Mouse (Mus musculus): ENCODE results near the gene Oas1a. TPM values are rescaled to one million over a fixed set of nuclear protein-coding genes. Genes with fewer than 3 reads are reported as not detected.
"Not testable (repeated sequence)": the region's sequence is repeated elsewhere in the genome, so short reads cannot be mapped to it uniquely, and the experiment has no call there.

Oas1a gene
- polyA plus RNA-seq, 1 experiment = 1.8 TPM

DNA sequence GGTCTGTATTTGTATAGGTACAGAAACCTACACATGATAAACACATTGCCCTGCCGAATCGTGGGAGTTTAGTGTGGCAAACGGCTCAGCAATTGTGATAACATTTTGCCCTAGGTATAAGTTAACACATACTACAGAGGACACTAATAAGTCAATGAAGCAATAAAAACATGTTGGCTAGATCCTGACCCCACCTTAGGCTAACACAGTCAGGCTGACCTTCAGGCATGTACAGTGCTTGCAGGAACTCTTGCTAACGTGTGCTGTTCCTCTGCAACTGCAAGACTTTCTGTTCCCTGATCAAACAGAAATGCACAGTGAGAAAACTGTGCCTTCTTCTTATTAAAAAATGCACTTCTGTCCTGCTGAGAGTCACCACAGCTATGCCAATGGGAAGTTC lies 16.6 kb upstream of the Oas1a start:
- no peak for TF ChIP-seq POLR2A (IDR thresholded peaks at IDR 0.05; ENCODE audit: extremely low read depth, insufficient read depth, low read length)
- TF ChIP-seq CTCF (IDR thresholded peaks at IDR 0.05; ENCODE audit: extremely low read depth, insufficient read depth, low read length) = no peak
- Histone ChIP-seq H3K4me1 (ENCODE audit: control insufficient read depth, insufficient read depth, low read length) (no peaks in the 10 kb centered on the region), H3K4me3 (ENCODE audit: insufficient read depth, low read length) (no peak overlapping the region), H3K27ac (ENCODE audit: insufficient read depth, low read length) (no peak overlapping the region)

DNA sequence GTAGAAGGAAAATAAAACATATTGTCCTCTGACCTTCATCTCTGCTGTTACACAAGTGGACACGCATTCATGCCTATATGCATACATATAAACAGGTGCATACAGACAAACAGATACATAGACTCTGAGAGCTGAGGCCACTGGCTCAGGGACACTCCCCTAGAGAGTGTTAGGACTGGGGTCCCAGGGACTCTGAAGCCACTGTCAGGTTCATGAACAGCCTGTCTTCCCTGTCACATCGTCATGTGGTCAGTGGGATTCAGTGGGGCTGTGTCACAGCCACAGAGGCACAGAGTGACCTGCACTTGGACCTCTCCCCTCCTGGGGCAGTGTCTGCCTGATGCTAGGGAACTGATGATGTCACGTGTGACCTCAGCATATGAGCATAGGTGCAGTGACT lies 13.0 kb upstream of the Oas1a start:
- H3K27ac ChIP-seq (ENCODE audit: insufficient read depth, low read length) = no peak overlapping the region
- no peaks in the 10 kb centered on the region for H3K4me1 ChIP-seq (ENCODE audit: control insufficient read depth, insufficient read depth, low read length)
- no peak for TF ChIP-seq CTCF (IDR thresholded peaks at IDR 0.05; ENCODE audit: extremely low read depth, insufficient read depth, low read length)
- no peak for TF ChIP-seq POLR2A (IDR thresholded peaks at IDR 0.05; ENCODE audit: extremely low read depth, insufficient read depth, low read length)
- no peak overlapping the region for H3K4me3 ChIP-seq (ENCODE audit: insufficient read depth, low read length)

DNA sequence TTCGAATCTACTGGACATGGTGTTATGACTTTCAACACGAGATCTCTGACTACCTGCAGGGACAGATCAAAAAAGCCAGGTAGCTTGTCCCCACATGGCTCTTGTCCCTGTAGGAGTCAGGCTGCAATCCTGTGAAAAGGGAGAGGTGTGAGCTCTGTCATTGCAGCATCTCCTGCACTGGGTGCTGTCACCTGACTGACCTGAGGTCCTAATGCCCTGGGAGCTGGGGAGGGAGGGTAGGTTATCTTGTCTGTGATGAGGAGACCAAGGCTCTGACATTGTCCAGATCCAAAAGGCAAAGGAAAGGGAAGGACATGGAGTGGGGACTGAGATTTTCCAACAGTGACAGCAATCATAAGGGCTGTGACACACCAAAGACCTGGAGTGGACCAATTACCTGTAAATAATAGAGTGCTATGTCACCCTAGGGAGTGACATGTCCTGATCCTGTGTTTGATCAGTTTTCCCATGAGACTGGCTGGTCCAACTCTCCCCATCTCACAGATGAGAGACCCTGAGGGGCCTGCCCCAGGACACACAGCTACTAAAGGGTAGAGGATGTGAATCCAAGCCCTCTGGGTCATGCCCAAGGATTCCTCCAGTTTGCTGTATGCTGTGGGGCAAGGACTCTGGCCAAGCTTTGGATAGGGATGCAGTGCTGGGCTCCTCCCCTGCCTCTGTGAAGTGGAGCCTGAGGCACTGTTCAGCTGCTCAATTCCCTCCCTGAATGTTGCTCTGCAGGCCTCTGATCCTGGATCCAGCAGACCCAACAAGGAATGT lies 12.0 kb upstream of the Oas1a start:
- H3K4me1 ChIP-seq (ENCODE audit: control insufficient read depth, insufficient read depth, low read length); H3K4me3 ChIP-seq (ENCODE audit: insufficient read depth, low read length): not testable (repeated sequence)

GRCm38 (mm10) chr5:120914204-120914603 lies 6.9 kb upstream of the Oas1a start, which contains the start of gene Oas1d:
Gene Oas1d (plus strand): TSS chr5:120914536.
- H3K4me1 ChIP-seq (ENCODE audit: control insufficient read depth, insufficient read depth, low read length); H3K27ac ChIP-seq (ENCODE audit: insufficient read depth, low read length); H3K4me3 ChIP-seq (ENCODE audit: insufficient read depth, low read length): not testable (repeated sequence)

More for the DNA sequence above, 12.0 kb upstream of the Oas1a start:
- H3K27ac ChIP-seq (ENCODE audit: insufficient read depth, low read length) = not testable (repeated sequence)

- TF ChIP-seq POLR2A (IDR thresholded peaks at IDR 0.05; ENCODE audit: extremely low read depth, insufficient read depth, low read length) = no peak
- no peak for TF ChIP-seq CTCF (IDR thresholded peaks at IDR 0.05; ENCODE audit: extremely low read depth, insufficient read depth, low read length)
These were observed 1.0 kb upstream of the Oas1a start for GRCm38 (mm10) chr5:120908196-120908920.

DNA sequence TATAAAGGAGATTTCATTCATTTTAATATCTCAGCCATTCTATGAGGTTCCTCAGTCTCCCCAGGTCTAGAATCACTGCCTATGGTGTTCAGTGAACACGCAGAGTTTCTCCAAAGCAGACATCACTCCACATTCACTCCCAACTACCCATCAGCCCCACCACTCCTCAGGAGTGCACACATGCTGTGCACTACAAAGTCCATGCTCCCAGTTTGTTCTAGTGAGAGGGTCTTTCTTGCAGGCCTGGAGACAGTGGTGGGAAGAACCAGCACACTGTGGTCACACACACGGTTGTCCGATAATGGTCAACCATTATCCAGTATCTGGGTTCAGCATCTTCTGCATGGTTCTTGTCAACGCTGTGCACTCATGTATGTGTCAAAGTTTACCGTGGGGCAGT lies 5.3 kb downstream of the Oas1a start:
- TF ChIP-seq POLR2A (IDR thresholded peaks at IDR 0.05; ENCODE audit: extremely low read depth, insufficient read depth, low read length) (no peak), CTCF (IDR thresholded peaks at IDR 0.05; ENCODE audit: extremely low read depth, insufficient read depth, low read length) (no peak)
- H3K27ac ChIP-seq (ENCODE audit: insufficient read depth, low read length) = no peak overlapping the region
- H3K4me3 ChIP-seq (ENCODE audit: insufficient read depth, low read length) = no peak overlapping the region
- no peaks in the 10 kb centered on the region for H3K4me1 ChIP-seq (ENCODE audit: control insufficient read depth, insufficient read depth, low read length)

More at GRCm38 (mm10) chr5:120908196-120908920, 1.0 kb upstream of the Oas1a start:
- no peaks in the 10 kb centered on the region for H3K4me1 ChIP-seq (ENCODE audit: control insufficient read depth, insufficient read depth, low read length)
- H3K27ac ChIP-seq (ENCODE audit: insufficient read depth, low read length) = no peak overlapping the region
- H3K4me3 ChIP-seq (ENCODE audit: insufficient read depth, low read length) = no peak overlapping the region

GRCm38 (mm10) chr5:120900666-120901065 lies 6.7 kb downstream of the Oas1a start:
- TF ChIP-seq POLR2A (IDR thresholded peaks at IDR 0.05; ENCODE audit: extremely low read depth, insufficient read depth, low read length) = no peak
- no peak for TF ChIP-seq CTCF (IDR thresholded peaks at IDR 0.05; ENCODE audit: extremely low read depth, insufficient read depth, low read length)
- Histone ChIP-seq H3K4me1 (ENCODE audit: control insufficient read depth, insufficient read depth, low read length) (no peaks in the 10 kb centered on the region), H3K27ac (ENCODE audit: insufficient read depth, low read length) (no peak overlapping the region)

GRCm38 (mm10) chr5:120898726-120899125 lies 8.6 kb downstream of the Oas1a start:
- Histone ChIP-seq H3K4me3 (ENCODE audit: insufficient read depth, low read length) (no peak overlapping the region), H3K27ac (ENCODE audit: insufficient read depth, low read length) (no peak overlapping the region), H3K4me1 (ENCODE audit: control insufficient read depth, insufficient read depth, low read length) (no peaks in the 10 kb centered on the region)
- no peak for TF ChIP-seq POLR2A (IDR thresholded peaks at IDR 0.05; ENCODE audit: extremely low read depth, insufficient read depth, low read length)
- no peak for TF ChIP-seq CTCF (IDR thresholded peaks at IDR 0.05; ENCODE audit: extremely low read depth, insufficient read depth, low read length)

More at GRCm38 (mm10) chr5:120900666-120901065, 6.7 kb downstream of the Oas1a start:
- no peak overlapping the region for H3K4me3 ChIP-seq (ENCODE audit: insufficient read depth, low read length)

DNA sequence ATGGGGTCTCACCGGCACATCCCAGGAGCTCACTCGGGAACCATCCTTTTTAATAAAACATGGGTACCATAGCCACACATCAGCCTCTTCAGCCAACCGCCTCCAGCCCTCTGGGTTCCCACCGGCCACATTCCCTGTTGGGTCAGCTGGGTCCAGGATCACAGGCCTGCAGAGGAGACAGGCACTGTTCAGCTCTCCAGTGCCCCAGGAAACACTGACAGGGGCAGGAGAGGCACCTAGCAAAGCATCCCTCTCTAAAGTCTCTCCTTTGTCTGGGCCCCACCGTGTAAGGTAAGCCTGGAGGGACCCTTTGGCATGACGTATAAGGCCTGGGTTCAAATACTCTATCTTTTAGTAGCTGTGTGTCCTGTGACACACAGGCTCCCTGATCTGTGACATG lies 9.0 kb downstream of the Oas1a start:
- no peak for TF ChIP-seq POLR2A (IDR thresholded peaks at IDR 0.05; ENCODE audit: extremely low read depth, insufficient read depth, low read length)
- TF ChIP-seq CTCF (IDR thresholded peaks at IDR 0.05; ENCODE audit: extremely low read depth, insufficient read depth, low read length) = no peak
- Histone ChIP-seq H3K27ac (ENCODE audit: insufficient read depth, low read length) (no peak overlapping the region), H3K4me1 (ENCODE audit: control insufficient read depth, insufficient read depth, low read length) (no peaks in the 10 kb centered on the region), H3K4me3 (ENCODE audit: insufficient read depth, low read length) (no peak overlapping the region)

Measured in cortical plate, adult 2 months (tissue).